Mouse (Mus musculus): ENCODE measurements around the gene Lst1.

The Lst1 gene

GRCm38 (mm10) chr17:35209785-35210535, 21.7 kb upstream of the Lst1 start:
- no peak for DNase-seq (ENCODE audit: low spot score in 2 of 2)

GRCm38 (mm10) chr17:35205380-35205769, 17.1 kb upstream of the Lst1 start:
- no peak for DNase-seq (ENCODE audit: low spot score in 2 of 2)

GRCm38 (mm10) chr17:35204494-35205379, 16.5 kb upstream of the Lst1 start, which contains the start of gene Lta:
Gene Lta (minus strand): TSS chr17:35205351.
- no peak for DNase-seq (ENCODE audit: low spot score in 2 of 2)

GRCm38 (mm10) chr17:35202442-35202841, 14.2 kb upstream of the Lst1 start:
- no peak for DNase-seq (ENCODE audit: low spot score in 2 of 2)

GRCm38 (mm10) chr17:35201787-35202186, 13.5 kb upstream of the Lst1 start, which contains the start of gene Tnf:
Gene Tnf (minus strand): TSS chr17:35202007.
- DNase-seq (ENCODE audit: low spot score in 2 of 2) = no peak

GRCm38 (mm10) chr17:35201128-35201527, 12.9 kb upstream of the Lst1 start:
- no peak for DNase-seq (ENCODE audit: low spot score in 2 of 2)

- no peak for DNase-seq (ENCODE audit: low spot score in 2 of 2)
These were observed 12.2 kb upstream of the Lst1 start for GRCm38 (mm10) chr17:35200398-35200797.

- DNase-seq (ENCODE audit: low spot score in 2 of 2) = no peak
These were observed 10.7 kb upstream of the Lst1 start for GRCm38 (mm10) chr17:35198946-35199345.

- no peak for DNase-seq (ENCODE audit: low spot score in 2 of 2)
These were observed 9.8 kb upstream of the Lst1 start for GRCm38 (mm10) chr17:35198029-35198428.

GRCm38 (mm10) chr17:35197126-35197525, 8.9 kb upstream of the Lst1 start:
- no peak for DNase-seq (ENCODE audit: low spot score in 2 of 2)

GRCm38 (mm10) chr17:35196321-35196641, 8.0 kb upstream of the Lst1 start:
- no peak for DNase-seq (ENCODE audit: low spot score in 2 of 2)

GRCm38 (mm10) chr17:35195631-35196320, 7.5 kb upstream of the Lst1 start:
- DNase-seq (ENCODE audit: low spot score in 2 of 2) = peak; percentile 61 to 77

GRCm38 (mm10) chr17:35194844-35195630, 6.8 kb upstream of the Lst1 start:
- DNase-seq (ENCODE audit: low spot score in 2 of 2) = no peak

GRCm38 (mm10) chr17:35193881-35194843, 5.9 kb upstream of the Lst1 start, which contains the start of gene Ltb:
Gene Ltb (plus strand): TSS chr17:35194439.
- no peak for DNase-seq (ENCODE audit: low spot score in 2 of 2)

GRCm38 (mm10) chr17:35192924-35193323, 4.7 kb upstream of the Lst1 start:
- DNase-seq (ENCODE audit: low spot score in 2 of 2) = no peak

GRCm38 (mm10) chr17:35191723-35192122, 3.5 kb upstream of the Lst1 start:
- no peak for DNase-seq (ENCODE audit: low spot score in 2 of 2)

GRCm38 (mm10) chr17:35190096-35190495, 1.9 kb upstream of the Lst1 start:
- no peak for DNase-seq (ENCODE audit: low spot score in 2 of 2)

GRCm38 (mm10) chr17:35189186-35189585, 947 bp upstream of the Lst1 start:
- no peak for DNase-seq (ENCODE audit: low spot score in 2 of 2)

- DNase-seq (ENCODE audit: low spot score in 2 of 2) = no peak
These were observed 894 bp downstream of the Lst1 start for GRCm38 (mm10) chr17:35187345-35187744.

GRCm38 (mm10) chr17:35186681-35187080, 1.6 kb downstream of the Lst1 start:
- no peak for DNase-seq (ENCODE audit: low spot score in 2 of 2)

All from cerebellum, postnatal 4 days (tissue).